Mouse (Mus musculus): ENCODE measurements around the gene Asphd1. TPM values are rescaled to one million over a fixed set of nuclear protein-coding genes. Genes with fewer than 3 reads are reported as not detected.
A peak's percentile ranks its signal among the peaks of the same experiment; 100 is the strongest.

Asphd1 gene
- polyA plus RNA-seq (2014; fragmentation: Nextera tagmentation; extraction: Ambion mirVana) = 0.25 and 0.40 TPM in 2 replicates

DNA sequence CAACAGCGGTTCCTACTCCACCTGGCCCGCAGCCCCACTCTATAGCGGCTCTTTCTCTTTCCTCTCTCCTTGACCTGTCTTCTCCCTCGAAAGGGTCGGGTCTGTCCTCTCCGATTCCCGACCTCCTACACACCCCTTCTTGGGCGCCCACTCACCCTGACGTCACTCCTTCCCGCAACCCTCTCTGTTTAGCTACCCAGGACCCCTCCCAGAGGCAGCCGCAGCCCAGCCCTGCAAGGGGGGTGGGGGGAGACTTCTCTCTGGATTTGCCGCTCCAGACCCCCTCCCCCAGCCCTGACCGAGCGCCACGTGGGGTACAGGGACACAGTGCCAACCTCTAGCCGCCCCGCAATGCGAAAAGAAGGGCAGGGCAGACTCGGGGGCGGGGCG lies at the start of gene Asphd1:
Asphd1 (minus strand) TSS at position 180 of the 390 bp plus-strand sequence.
- Histone ChIP-seq H3K4me2 (ENCODE audit: low read depth, low read length, severe bottlenecking) (peak within 1 kb of the TSS; percentile 92), H3K36me3 (ENCODE audit: control insufficient read depth, insufficient read depth, low read length) (peaks cover 3% of the 10 kb centered on the region; the same call in 1 of the 2 replicates), H3K4me1 (replicated peaks; ENCODE audit: control insufficient read depth, insufficient read depth, low read length) (peaks cover 7% of the 10 kb centered on the region; the same call in 1 of the 2 replicates), H3K27ac (ENCODE audit: low read depth, low read length) (0 out of 2 replicates have a peak within 1 kb of the TSS, but pooled peaks have one; percentile 0), H3K9me3 (ENCODE audit: control insufficient read depth, low read length) (no peaks in the 10 kb centered on the region), H3K9ac (ENCODE audit: low read length) (peak within 1 kb of the TSS; percentile 44), H3K27me3 (ENCODE audit: control insufficient read depth, insufficient read depth, low read length) (peaks cover 20% of the 10 kb centered on the region), H3K4me3 (ENCODE audit: low read depth, low read length) (peak within 1 kb of the TSS; percentile 38)
- ATAC-seq (replicated peaks; ENCODE audit: low FRiP score) = peak; percentile 69
- 0% methylated on average over 21 of the region's 21 CpGs for WGBS
- no peak for DNase-seq (ENCODE audit: low spot score)

GRCm38 (mm10) chr7:126996449-126996848 lies 47.1 kb upstream of the Asphd1 start:
- no peak overlapping the region for H3K27ac ChIP-seq (ENCODE audit: low read depth, low read length)
- no peaks in the 10 kb centered on the region for H3K4me1 ChIP-seq (replicated peaks; ENCODE audit: control insufficient read depth, insufficient read depth, low read length)
- no peaks in the 10 kb centered on the region for H3K36me3 ChIP-seq (ENCODE audit: control insufficient read depth, insufficient read depth, low read length)
- H3K27me3 ChIP-seq (ENCODE audit: control insufficient read depth, insufficient read depth, low read length) = no peaks in the 10 kb centered on the region
- ATAC-seq (replicated peaks; ENCODE audit: low FRiP score) = no peak
- DNase-seq (ENCODE audit: low spot score) = no peak
- 86% methylated on average over 4 of the region's 4 CpGs for WGBS
- H3K9ac ChIP-seq (ENCODE audit: low read length) = no peak overlapping the region
- no peaks in the 10 kb centered on the region for H3K9me3 ChIP-seq (ENCODE audit: control insufficient read depth, low read length)
- H3K4me3 ChIP-seq (ENCODE audit: low read depth, low read length) = no peak overlapping the region
- H3K4me2 ChIP-seq (ENCODE audit: low read depth, low read length, severe bottlenecking) = no peak overlapping the region

GRCm38 (mm10) chr7:126988816-126989215 lies 39.4 kb upstream of the Asphd1 start:
- Histone ChIP-seq H3K9me3 (ENCODE audit: control insufficient read depth, low read length) (no peaks in the 10 kb centered on the region), H3K4me2 (ENCODE audit: low read depth, low read length, severe bottlenecking) (no peak overlapping the region), H3K4me3 (ENCODE audit: low read depth, low read length) (no peak overlapping the region), H3K27me3 (ENCODE audit: control insufficient read depth, insufficient read depth, low read length) (no peaks in the 10 kb centered on the region), H3K27ac (ENCODE audit: low read depth, low read length) (no peak overlapping the region), H3K9ac (ENCODE audit: low read length) (no peak overlapping the region), H3K36me3 (ENCODE audit: control insufficient read depth, insufficient read depth, low read length) (no peaks in the 10 kb centered on the region), H3K4me1 (replicated peaks; ENCODE audit: control insufficient read depth, insufficient read depth, low read length) (no peaks in the 10 kb centered on the region)
- no peak for DNase-seq (ENCODE audit: low spot score)
- no peak for ATAC-seq (replicated peaks; ENCODE audit: low FRiP score)
- WGBS = 68% methylated on average over 8 of the region's 8 CpGs

DNA sequence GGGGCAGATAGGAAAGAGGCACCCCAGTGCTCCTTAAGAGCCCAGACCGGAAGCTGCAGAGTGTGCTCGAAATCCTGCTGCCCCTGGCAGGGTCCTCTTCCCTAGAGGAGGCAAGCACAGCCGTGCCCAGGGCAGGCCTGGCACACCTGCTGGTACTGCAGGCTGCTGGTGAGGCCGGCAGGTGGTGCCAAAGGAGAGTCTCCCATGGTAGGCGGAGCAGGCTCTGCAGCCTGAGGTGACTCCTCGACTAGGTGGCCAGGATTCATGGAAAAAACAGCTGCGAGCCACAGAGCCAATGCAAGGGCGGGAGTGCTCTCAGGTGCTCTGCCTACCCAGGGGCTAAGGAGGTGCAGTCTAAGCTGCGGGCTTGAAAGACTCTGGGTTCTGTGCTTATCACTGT lies 36.9 kb upstream of the Asphd1 start:
- no peak overlapping the region for H3K4me2 ChIP-seq (ENCODE audit: low read depth, low read length, severe bottlenecking)
- ATAC-seq (replicated peaks; ENCODE audit: low FRiP score) (no peak), DNase-seq (ENCODE audit: low spot score) (no peak)
- no peak overlapping the region for H3K27ac ChIP-seq (ENCODE audit: low read depth, low read length)
- no peaks in the 10 kb centered on the region for H3K27me3 ChIP-seq (ENCODE audit: control insufficient read depth, insufficient read depth, low read length)
- H3K4me1 ChIP-seq (replicated peaks; ENCODE audit: control insufficient read depth, insufficient read depth, low read length) = no peaks in the 10 kb centered on the region
- H3K9me3 ChIP-seq (ENCODE audit: control insufficient read depth, low read length) = no peaks in the 10 kb centered on the region
- WGBS = 47% methylated on average over 9 of the region's 9 CpGs
- H3K36me3 ChIP-seq (ENCODE audit: control insufficient read depth, insufficient read depth, low read length) = no peaks in the 10 kb centered on the region
- H3K4me3 ChIP-seq (ENCODE audit: low read depth, low read length) = no peak overlapping the region
- no peak overlapping the region for H3K9ac ChIP-seq (ENCODE audit: low read length)

- H3K9ac ChIP-seq (ENCODE audit: low read length) = no peak overlapping the region
- no peaks in the 10 kb centered on the region for H3K27me3 ChIP-seq (ENCODE audit: control insufficient read depth, insufficient read depth, low read length)
- no peaks in the 10 kb centered on the region; the same call in 1 of the 2 replicates for H3K36me3 ChIP-seq (ENCODE audit: control insufficient read depth, insufficient read depth, low read length)
- no peaks in the 10 kb centered on the region for H3K9me3 ChIP-seq (ENCODE audit: control insufficient read depth, low read length)
- no peak overlapping the region for H3K4me2 ChIP-seq (ENCODE audit: low read depth, low read length, severe bottlenecking)
- H3K4me3 ChIP-seq (ENCODE audit: low read depth, low read length) = no peak overlapping the region
- 72% methylated on average over 10 of the region's 10 CpGs for WGBS
- no peak for ATAC-seq (replicated peaks; ENCODE audit: low FRiP score)
- no peak for DNase-seq (ENCODE audit: low spot score)
- H3K27ac ChIP-seq (ENCODE audit: low read depth, low read length) = no peak overlapping the region
- H3K4me1 ChIP-seq (replicated peaks; ENCODE audit: control insufficient read depth, insufficient read depth, low read length) = no peaks in the 10 kb centered on the region
These were observed 35.5 kb upstream of the Asphd1 start for GRCm38 (mm10) chr7:126984667-126985444.

GRCm38 (mm10) chr7:126983113-126983512 lies 33.7 kb upstream of the Asphd1 start:
- Histone ChIP-seq H3K27ac (ENCODE audit: low read depth, low read length) (no peak overlapping the region), H3K27me3 (ENCODE audit: control insufficient read depth, insufficient read depth, low read length) (no peaks in the 10 kb centered on the region), H3K9me3 (ENCODE audit: control insufficient read depth, low read length) (no peaks in the 10 kb centered on the region), H3K4me3 (ENCODE audit: low read depth, low read length) (no peak overlapping the region), H3K9ac (ENCODE audit: low read length) (no peak overlapping the region), H3K4me2 (ENCODE audit: low read depth, low read length, severe bottlenecking) (no peak overlapping the region), H3K36me3 (ENCODE audit: control insufficient read depth, insufficient read depth, low read length) (no peaks in the 10 kb centered on the region; the same call in 1 of the 2 replicates), H3K4me1 (replicated peaks; ENCODE audit: control insufficient read depth, insufficient read depth, low read length) (no peaks in the 10 kb centered on the region)
- no peak for ATAC-seq (replicated peaks; ENCODE audit: low FRiP score)
- 89% methylated on average over 7 of the region's 7 CpGs for WGBS
- no peak for DNase-seq (ENCODE audit: low spot score)

GRCm38 (mm10) chr7:126982054-126982453 lies 32.7 kb upstream of the Asphd1 start:
- no peaks in the 10 kb centered on the region for H3K9me3 ChIP-seq (ENCODE audit: control insufficient read depth, low read length)
- 86% methylated on average over 4 of the region's 4 CpGs for WGBS
- H3K27ac ChIP-seq (ENCODE audit: low read depth, low read length) = no peak overlapping the region
- H3K27me3 ChIP-seq (ENCODE audit: control insufficient read depth, insufficient read depth, low read length) = no peaks in the 10 kb centered on the region
- H3K36me3 ChIP-seq (ENCODE audit: control insufficient read depth, insufficient read depth, low read length) = no peaks in the 10 kb centered on the region; the same call in 1 of the 2 replicates
- H3K4me1 ChIP-seq (replicated peaks; ENCODE audit: control insufficient read depth, insufficient read depth, low read length) = peaks cover 3% of the 10 kb centered on the region; the same call in 1 of the 2 replicates
- no peak overlapping the region for H3K4me2 ChIP-seq (ENCODE audit: low read depth, low read length, severe bottlenecking)
- no peak overlapping the region for H3K4me3 ChIP-seq (ENCODE audit: low read depth, low read length)
- ATAC-seq (replicated peaks; ENCODE audit: low FRiP score) = no peak
- no peak overlapping the region for H3K9ac ChIP-seq (ENCODE audit: low read length)
- no peak for DNase-seq (ENCODE audit: low spot score)

- H3K9me3 ChIP-seq (ENCODE audit: control insufficient read depth, low read length) = no peaks in the 10 kb centered on the region
- no peak overlapping the region for H3K27ac ChIP-seq (ENCODE audit: low read depth, low read length)
- WGBS = 80% methylated on average over 2 of the region's 2 CpGs
- no peak overlapping the region for H3K4me3 ChIP-seq (ENCODE audit: low read depth, low read length)
- no peak overlapping the region for H3K9ac ChIP-seq (ENCODE audit: low read length)
- H3K4me1 ChIP-seq (replicated peaks; ENCODE audit: control insufficient read depth, insufficient read depth, low read length) = peaks cover 4% of the 10 kb centered on the region; the same call in 1 of the 2 replicates
- ATAC-seq (replicated peaks; ENCODE audit: low FRiP score) (no peak), DNase-seq (ENCODE audit: low spot score) (no peak)
- no peaks in the 10 kb centered on the region; the same call in 1 of the 2 replicates for H3K36me3 ChIP-seq (ENCODE audit: control insufficient read depth, insufficient read depth, low read length)
- no peak overlapping the region for H3K4me2 ChIP-seq (ENCODE audit: low read depth, low read length, severe bottlenecking)
- no peaks in the 10 kb centered on the region for H3K27me3 ChIP-seq (ENCODE audit: control insufficient read depth, insufficient read depth, low read length)
These were observed 32.2 kb upstream of the Asphd1 start for GRCm38 (mm10) chr7:126981601-126982000.

Measured in forebrain, embryonic 11.5 days (tissue).